Mouse (Mus musculus) bone marrow macrophage, adult 2 months (primary cell): ENCODE measurements around the gene Gm20388. TPM values are rescaled to one million over a fixed set of nuclear protein-coding genes. Genes with fewer than 3 reads are reported as not detected.

Experiments used
- H3K27ac ChIP-seq: 2 replicates; pipeline ENCODE4 v1.5.1; 2012; ENCODE audit warnings: low read depth, low read length; ENCODE audit not compliant: insufficient read depth
- H3K4me1 ChIP-seq: 2 replicates; pipeline ENCODE4 v1.6.1; 2012; ENCODE audit warnings: low read length; ENCODE audit not compliant: control insufficient read depth, insufficient read depth
- H3K4me3 ChIP-seq: 2 replicates; pipeline ENCODE4 v1.5.1; 2012; ENCODE audit warnings: mild to moderate bottlenecking, low read length, moderate library complexity; ENCODE audit not compliant: insufficient read depth
- CTCF ChIP-seq: IDR thresholded peaks from 2 replicates; pipeline ENCODE4 v1.5.1; 2012; ENCODE audit warnings: low read depth, mild to moderate bottlenecking, low read length, moderate library complexity
- POLR2A ChIP-seq: IDR thresholded peaks from 2 replicates; pipeline ENCODE4 v1.6.1; 2012; ENCODE audit warnings: mild to moderate bottlenecking, low read depth, low read length, borderline replicate concordance
- polyA plus RNA-seq: library from polyadenylated mRNA; stranded (reverse); fragments of >200 nt; gene quantifications from 2 replicates; pipeline ENCODE4 v1.2.4, GENCODE M21; 2012; ENCODE audit not compliant: missing spikeins, insufficient read depth, insufficient read length

Gm20388 gene
- polyA plus RNA-seq, 1 experiment, result 32.7 TPM

DNA sequence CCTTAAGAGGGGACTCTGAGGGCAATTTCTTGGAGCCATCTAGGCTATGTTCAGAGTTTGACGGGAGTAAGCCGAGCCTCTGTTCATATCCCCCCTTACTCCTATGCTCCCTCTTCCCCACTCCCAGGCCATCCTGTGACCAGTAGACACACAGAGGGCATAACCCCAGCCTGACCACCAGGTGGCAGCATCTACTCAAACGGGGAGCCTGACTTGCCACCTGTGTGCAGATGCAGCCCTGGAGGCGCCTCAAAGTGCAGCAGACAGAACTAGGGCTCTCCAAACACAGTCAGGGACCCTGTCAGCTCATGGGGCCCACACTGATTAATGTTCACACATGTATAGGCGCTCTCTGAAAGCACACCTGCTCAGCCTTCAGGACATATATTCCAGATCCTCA is 2362.5 kb downstream of the Gm20388 start:
- Histone ChIP-seq H3K27ac (no peak overlapping the region), H3K4me1 (peaks cover 2% of the 10 kb centered on the region; the same call in 1 of the 2 replicates), H3K4me3 (no peak overlapping the region)
- TF ChIP-seq CTCF (peak; percentile 77), POLR2A (no peak)

DNA sequence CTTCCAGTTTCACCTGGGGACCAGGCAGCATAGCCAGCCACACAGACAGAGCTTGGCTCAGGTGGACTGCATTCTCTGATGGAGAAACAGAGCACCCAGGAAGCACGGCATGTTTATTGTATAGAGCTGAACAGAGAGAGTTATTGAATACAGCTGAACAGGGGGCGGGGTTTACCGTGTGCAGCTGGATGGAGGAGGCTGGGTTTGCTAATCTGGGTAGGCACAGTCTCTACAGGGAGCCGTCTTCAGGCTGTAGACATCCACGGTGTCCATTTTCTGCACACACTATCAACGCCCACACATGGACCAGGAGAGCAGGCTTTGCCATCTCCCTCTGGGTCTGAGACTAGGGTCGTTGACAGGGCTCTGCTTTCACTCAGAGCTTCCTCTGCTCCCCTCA is 2363.2 kb downstream of the Gm20388 start:
- H3K27ac ChIP-seq, result no peak overlapping the region
- peaks cover 2% of the 10 kb centered on the region; the same call in 1 of the 2 replicates for H3K4me1 ChIP-seq
- TF ChIP-seq CTCF, result no peak
- no peak for TF ChIP-seq POLR2A
- no peak overlapping the region for H3K4me3 ChIP-seq

DNA sequence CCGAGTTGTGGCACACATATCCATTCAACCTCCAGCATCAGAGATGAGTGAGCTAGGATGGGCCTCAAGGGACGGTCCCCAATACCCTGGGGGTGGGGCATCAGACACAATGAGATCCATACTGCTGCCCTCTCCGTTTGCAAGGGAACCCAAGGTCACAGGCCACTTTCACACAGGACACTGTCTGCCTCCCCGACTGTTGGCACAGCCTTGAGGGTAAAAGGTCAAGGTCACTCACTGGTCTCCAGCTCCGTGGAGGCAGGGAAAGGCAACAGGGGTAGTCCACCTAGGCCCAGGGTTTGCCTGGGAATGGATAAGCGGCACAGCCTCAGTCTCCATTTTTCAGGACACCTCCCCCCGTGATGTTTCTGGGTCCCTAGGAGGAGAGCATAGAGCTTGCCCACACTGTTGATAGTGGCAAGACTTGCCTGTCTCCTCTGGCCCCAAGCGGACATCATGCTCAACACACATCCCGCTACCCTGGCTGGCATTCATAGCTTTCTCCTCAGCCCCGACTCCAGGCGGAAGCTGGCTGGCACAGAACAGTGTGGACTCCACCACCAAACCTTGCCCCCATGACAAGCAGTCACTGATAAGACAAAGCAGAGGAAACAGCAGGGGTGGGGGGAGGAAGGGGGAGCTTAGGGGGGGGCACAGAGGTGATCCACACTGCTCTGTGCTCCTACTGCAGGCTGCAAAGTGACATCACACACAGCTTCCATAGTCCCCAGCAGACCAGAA is 2364.2 kb downstream of the Gm20388 start:
- H3K27ac ChIP-seq, result no peak overlapping the region
- peaks cover 2% of the 10 kb centered on the region; the same call in 1 of the 2 replicates for H3K4me1 ChIP-seq
- TF ChIP-seq POLR2A (no peak), CTCF (no peak)
- no peak overlapping the region for H3K4me3 ChIP-seq

DNA sequence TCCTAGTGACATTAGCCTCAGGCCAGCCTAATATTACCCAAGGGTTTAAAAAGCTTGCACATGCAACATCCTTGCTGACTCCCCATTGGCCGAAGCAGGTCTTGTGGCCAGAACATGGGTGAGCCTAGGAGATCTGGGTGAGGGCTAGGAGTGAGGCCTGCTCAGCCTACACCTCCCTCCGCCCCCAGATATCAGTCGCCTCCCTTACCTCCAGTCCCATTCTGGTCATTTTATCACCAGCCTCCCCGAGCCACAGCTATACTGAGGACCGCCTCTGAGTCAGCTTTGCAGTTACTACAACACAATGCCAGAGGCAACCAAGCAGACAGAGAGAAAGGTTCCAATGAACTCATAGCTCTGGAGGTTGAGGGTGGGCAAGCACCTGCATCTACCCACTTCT is 2365.7 kb downstream of the Gm20388 start:
- no peak overlapping the region for H3K4me3 ChIP-seq
- H3K4me1 ChIP-seq, result peaks cover 12% of the 10 kb centered on the region
- H3K27ac ChIP-seq, result no peak overlapping the region
- TF ChIP-seq POLR2A (no peak), CTCF (no peak)

DNA sequence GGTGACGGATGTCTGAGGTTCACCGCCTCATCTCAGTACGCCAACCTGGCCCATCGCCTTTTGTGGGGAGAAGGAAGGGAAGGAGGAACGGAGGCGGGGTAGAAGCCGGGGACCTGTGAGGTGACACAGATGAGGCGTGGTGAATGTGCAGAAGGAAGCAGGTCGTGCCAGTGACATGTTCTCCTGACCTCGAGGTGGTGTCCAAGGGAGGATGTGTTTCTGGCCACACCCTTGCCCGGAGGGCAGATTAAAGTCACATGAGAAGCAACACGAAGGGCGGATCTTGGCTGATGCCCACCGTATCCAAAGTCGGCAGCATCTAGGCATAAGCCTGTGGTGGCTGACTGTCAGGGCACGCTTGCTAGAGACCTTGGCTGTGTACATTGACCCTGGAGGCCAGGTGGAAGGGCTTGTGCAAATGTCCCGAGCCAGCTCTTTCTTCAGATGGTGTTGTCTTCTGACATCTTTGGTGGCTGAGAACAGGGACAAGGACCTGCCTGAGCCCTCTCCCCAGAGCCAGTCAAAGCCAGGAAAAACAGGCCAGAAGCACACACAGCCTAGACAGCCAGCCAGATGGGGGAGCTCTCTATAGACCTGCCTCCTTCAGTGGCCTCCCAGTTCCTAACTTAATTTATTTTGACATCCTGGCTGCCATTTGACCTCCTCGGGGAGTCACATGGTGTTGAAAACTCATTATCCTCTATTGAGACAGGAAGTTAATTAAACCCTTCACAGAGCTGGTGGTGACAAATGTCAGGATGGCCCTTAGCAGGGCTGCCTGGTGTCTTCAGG is 2366.8 kb downstream of the Gm20388 start:
- no peak for TF ChIP-seq CTCF
- Histone ChIP-seq H3K27ac (no peak overlapping the region), H3K4me3 (no peak overlapping the region), H3K4me1 (peaks cover 12% of the 10 kb centered on the region)

DNA sequence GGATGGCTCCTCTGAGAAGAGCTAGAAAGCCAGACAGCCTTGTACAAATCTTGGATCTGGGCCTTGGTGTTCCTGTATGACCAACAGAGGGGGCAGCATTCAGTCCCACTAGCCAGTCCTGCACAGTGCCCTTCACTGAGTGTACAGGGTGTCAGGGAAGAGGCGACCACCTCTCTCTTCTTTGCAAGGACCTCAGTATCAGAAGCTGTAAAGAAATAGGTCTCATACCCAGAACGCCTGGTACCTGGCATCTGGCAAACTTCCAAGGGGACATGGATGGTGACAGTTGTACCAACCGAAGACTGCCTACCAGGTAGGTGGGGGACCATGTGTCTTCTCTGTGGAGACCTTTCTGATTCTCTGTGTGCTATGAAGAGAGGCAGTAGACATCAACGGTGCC is 2369.5 kb downstream of the Gm20388 start:
- H3K27ac ChIP-seq, result no peak overlapping the region
- H3K4me3 ChIP-seq, result no peak overlapping the region
- H3K4me1 ChIP-seq, result peaks cover 14% of the 10 kb centered on the region
- TF ChIP-seq POLR2A (no peak), CTCF (no peak)

DNA sequence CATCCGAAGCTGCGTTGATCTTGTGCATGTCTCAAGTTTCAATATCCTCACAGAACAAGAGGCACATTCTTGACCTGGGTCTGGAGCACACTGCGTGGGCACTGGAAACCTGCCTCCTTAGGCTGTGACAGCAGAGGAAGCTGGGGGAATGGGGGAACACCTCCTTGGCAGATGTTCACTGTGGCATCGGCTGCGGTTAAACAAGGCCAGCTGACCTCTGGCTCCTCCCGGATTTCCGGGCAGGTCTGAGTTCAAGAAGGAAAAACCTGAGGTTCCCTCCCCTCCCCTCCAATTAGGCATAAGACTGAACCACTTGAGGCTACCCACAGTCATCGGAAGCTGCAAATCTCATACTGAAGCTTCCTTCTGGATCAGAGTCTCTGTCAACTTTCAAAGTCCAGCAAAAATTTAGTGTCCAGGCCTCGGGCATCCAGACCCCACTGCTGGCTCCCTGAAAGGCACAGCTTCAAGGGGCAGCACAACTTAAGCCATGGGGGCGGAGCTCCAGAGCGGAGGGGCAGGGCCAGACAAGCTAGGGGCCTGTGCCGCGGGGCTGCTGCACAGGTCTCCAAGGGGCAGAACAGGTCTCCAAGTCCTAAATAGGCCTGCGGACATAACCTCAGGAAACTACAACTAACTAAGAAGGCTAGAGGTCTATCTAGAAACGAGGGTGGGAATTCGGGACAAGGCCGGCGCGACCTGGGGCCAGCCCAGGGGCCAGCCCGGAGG is 2370.1 kb downstream of the Gm20388 start:
- peaks cover 14% of the 10 kb centered on the region for H3K4me1 ChIP-seq
- H3K27ac ChIP-seq, result peak overlapping the region; percentile 37
- TF ChIP-seq CTCF, result no peak
- no peak for TF ChIP-seq POLR2A
- H3K4me3 ChIP-seq, result peak overlapping the region; percentile 44

DNA sequence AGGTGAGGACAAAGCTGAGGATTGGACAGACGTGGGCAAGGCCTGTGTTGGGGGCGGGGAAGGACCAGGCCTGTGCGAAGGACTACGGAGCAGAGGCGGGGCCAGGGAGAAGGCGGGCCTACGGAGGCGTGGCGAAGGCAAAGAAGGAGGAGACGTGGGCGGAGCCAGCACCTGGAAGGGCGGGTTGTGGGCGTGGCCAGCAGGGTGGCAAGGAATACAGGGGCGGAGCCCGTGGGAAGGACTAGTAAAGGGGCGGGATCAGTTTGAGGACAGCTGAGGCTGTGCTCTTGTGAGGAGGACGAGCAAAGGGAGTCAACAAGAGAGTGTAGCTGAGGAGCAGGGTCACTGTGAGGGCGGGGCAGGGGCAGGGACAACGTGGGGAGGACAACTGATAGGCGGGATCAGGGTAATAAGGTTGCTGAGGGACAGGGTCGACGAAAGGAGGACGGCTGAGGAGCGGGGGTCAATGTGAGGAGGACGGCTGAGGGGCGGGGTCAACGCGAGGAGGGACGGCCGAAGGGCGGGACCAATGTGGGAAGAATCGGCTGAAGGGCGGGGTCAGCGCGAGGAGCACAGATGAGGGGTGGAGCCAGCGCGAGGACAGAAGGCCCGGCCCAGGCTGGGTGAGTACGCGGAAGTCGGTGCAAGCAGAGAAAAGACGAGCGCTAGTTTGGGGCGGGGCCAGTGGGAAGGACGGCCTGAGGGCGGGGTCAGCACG is 2370.8 kb downstream of the Gm20388 start:
- Histone ChIP-seq H3K4me3 (peak overlapping the region; percentile 68), H3K27ac (peak overlapping the region; percentile 37), H3K4me1 (peaks cover 14% of the 10 kb centered on the region)
- no peak for TF ChIP-seq POLR2A
- TF ChIP-seq CTCF, result no peak

DNA sequence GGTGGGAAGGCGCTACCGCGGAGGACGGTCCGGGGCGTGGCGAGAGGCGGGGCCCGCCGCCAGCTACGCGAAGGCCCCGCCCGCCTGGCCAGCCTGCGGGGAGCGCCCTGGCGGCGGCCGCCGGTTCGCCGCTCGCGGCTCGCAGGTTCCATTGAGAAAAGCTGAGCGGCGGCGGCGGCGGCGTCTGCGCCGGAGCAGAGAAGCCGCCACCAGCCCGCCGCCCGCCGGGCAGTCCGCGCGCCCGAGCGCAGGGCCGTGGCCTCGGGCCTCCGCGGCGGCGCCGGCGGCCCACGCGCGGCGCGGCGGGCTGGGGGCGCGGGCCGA is 2371.4 kb downstream of the Gm20388 start, which contains the start of gene Zfpm1:
Gene Zfpm1, plus strand, starts transcription at position 107 of the 324 bp plus-strand sequence.
- Histone ChIP-seq H3K27ac (peak within 1 kb of the TSS; percentile 37), H3K4me1 (peaks cover 14% of the 10 kb centered on the region), H3K4me3 (peak within 1 kb of the TSS; percentile 68)
- TF ChIP-seq POLR2A (no peak), CTCF (no peak)
